Mouse (Mus musculus) liver, adult 2 months (tissue): Measurements from ENCODE around the gene Gm10490. TPM values are rescaled to one million over a fixed set of nuclear protein-coding genes. Genes with fewer than 3 reads are reported as not detected.

Source experiments
- DNase-seq: peaks from one replicate; pipeline ENCODE4 v3.0.0-alpha.2; 2011; ENCODE audit warnings: low read depth, low spot score; ENCODE audit errors: extremely low read depth
- H3K27ac ChIP-seq: fragments of 200-500 bp; replicated peaks from 2 replicates; pipeline ENCODE4 v1.5.1; 2012; ENCODE audit warnings: low read depth, mild to moderate bottlenecking, control low read depth, inconsistent platforms, low read length; ENCODE audit not compliant: insufficient read depth
- H3K27me3 ChIP-seq: fragments of 200-500 bp; 2 replicates; pipeline ENCODE4 v1.6.1; 2012; ENCODE audit warnings: mild to moderate bottlenecking, moderate library complexity, low read length, inconsistent platforms; ENCODE audit not compliant: control insufficient read depth, insufficient read depth
- H3K36me3 ChIP-seq: fragments of 200-500 bp; 2 replicates; pipeline ENCODE4 v1.6.1; 2012; ENCODE audit warnings: low read length, inconsistent platforms; ENCODE audit not compliant: control insufficient read depth, insufficient read depth
- H3K4me1 ChIP-seq: fragments of 200-500 bp; 2 replicates; pipeline ENCODE4 v1.6.1; 2011; ENCODE audit warnings: low read length; ENCODE audit not compliant: control insufficient read depth, insufficient read depth
- H3K4me3 ChIP-seq: fragments of 200-500 bp; 2 replicates; pipeline ENCODE4 v1.5.1; 2011; ENCODE audit warnings: low read depth, mild to moderate bottlenecking, control low read depth, low read length, moderate library complexity; ENCODE audit not compliant: insufficient read depth
- H3K79me2 ChIP-seq: fragments of 200-500 bp; 2 replicates; pipeline ENCODE4 v1.6.1; 2012; ENCODE audit warnings: inconsistent platforms, mild to moderate bottlenecking, low read length, moderate library complexity; ENCODE audit not compliant: control insufficient read depth, insufficient read depth
- H3K9ac ChIP-seq: fragments of 200-500 bp; 2 replicates; pipeline ENCODE4 v1.6.1; 2012; ENCODE audit warnings: low read depth, mild to moderate bottlenecking, control low read depth, inconsistent platforms, low read length
- CTCF ChIP-seq: fragments of 200-500 bp; IDR thresholded peaks from 2 replicates; pipeline ENCODE4 v1.5.1; 2011; ENCODE audit warnings: low read depth, low read length, control low read depth
- POLR2A ChIP-seq: fragments of 200-500 bp; IDR thresholded peaks from 2 replicates; pipeline ENCODE4 v1.6.1; 2011; ENCODE audit warnings: low read length, control low read depth; ENCODE audit not compliant: insufficient read depth; ENCODE audit errors: extremely low read depth
- whole genome bisulfite sequencing: fragments of 180-500 bp; shearing (Covaris S2); methylation state at CpG from one replicate; pipeline ENCODE4 v1.1.7; 2018; 5-methylcytosine and 5-hydroxymethylcytosine counted together
- polyA plus RNA-seq: library from polyadenylated mRNA; depleted of rRNA; stranded (reverse); fragments of >200 nt; gene quantifications from 2 replicates; pipeline ENCODE4 v1.2.3, GENCODE M21; 2012
- total RNA-seq: library from RNA; depleted of rRNA; stranded (reverse); fragments of >200 nt; gene quantifications from 2 replicates; pipeline ENCODE4 v1.2.3, GENCODE M21; 2014

The Gm10490 gene
- total and polyA plus RNA-seq, 2 experiments = not detected

GRCm38 (mm10) chrX:7868506-7868905 is 40.8 kb upstream of the Gm10490 start:
- Histone ChIP-seq H3K9ac (no peak overlapping the region), H3K27me3 (no peaks in the 10 kb centered on the region), H3K36me3 (peaks cover 16% of the 10 kb centered on the region), H3K4me1 (no peaks in the 10 kb centered on the region), H3K27ac (no peak overlapping the region), H3K79me2 (no peaks in the 10 kb centered on the region; the same call in 1 of the 2 replicates), H3K4me3 (no peak overlapping the region)
- whole genome bisulfite sequencing = 78% methylated on average over 2 of the region's 2 CpGs
- no peak for TF ChIP-seq CTCF
- no peak for TF ChIP-seq POLR2A
- no peak for DNase-seq

GRCm38 (mm10) chrX:7869826-7870225 is 39.5 kb upstream of the Gm10490 start:
- Histone ChIP-seq H3K27me3 (no peaks in the 10 kb centered on the region), H3K4me3 (no peak overlapping the region), H3K4me1 (no peaks in the 10 kb centered on the region), H3K79me2 (no peaks in the 10 kb centered on the region), H3K27ac (no peak overlapping the region), H3K36me3 (peaks cover 16% of the 10 kb centered on the region), H3K9ac (no peak overlapping the region)
- DNase-seq = no peak
- WGBS = 77% methylated on average over 3 of the region's 3 CpGs
- no peak for TF ChIP-seq CTCF

- under 1% methylated on average over 14 of the region's 38 CpGs for WGBS
- H3K9ac ChIP-seq = peak within 1 kb of the TSS; percentile 68
- peak; percentile 89 for DNase-seq
- H3K27me3 ChIP-seq = no peaks in the 10 kb centered on the region
- peak within 1 kb of the TSS; percentile 38 for H3K27ac ChIP-seq
- peak within 1 kb of the TSS; percentile 62; the same call in 1 of the 2 replicates for H3K4me3 ChIP-seq
- TF ChIP-seq CTCF (no peak), POLR2A (no peak)
- H3K4me1 ChIP-seq = no peaks in the 10 kb centered on the region
- peaks cover 3% of the 10 kb centered on the region; the same call in 1 of the 2 replicates for H3K36me3 ChIP-seq
- H3K79me2 ChIP-seq = no peaks in the 10 kb centered on the region
Measured at GRCm38 (mm10) chrX:7878007-7878419, 31.3 kb upstream of the Gm10490 start, which contains the start of gene Pim2. Gene Pim2, plus strand, starts transcription at chrX:7878262.

DNA sequence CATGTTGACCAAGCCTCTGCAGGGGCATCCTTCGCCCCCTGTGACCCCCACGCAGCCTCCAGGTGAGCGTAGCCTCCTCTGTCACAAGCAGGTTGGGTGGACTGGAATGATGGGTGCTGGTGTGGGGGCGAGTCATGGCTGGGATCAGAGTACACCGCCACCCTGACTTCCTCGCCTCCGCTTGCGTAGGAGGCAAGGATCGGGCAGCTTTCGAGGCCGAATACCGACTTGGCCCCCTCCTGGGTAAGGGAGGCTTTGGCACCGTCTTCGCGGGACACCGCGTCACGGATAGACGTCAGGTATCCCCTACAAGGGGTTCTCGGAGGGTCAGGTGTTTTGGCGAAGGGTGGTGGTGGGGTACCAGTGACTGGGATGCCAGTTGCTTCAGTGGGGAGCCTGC is 30.8 kb upstream of the Gm10490 start:
- Histone ChIP-seq H3K27me3 (no peaks in the 10 kb centered on the region), H3K36me3 (no peaks in the 10 kb centered on the region; the same call in 1 of the 2 replicates), H3K27ac (no peak overlapping the region; the same call in 1 of the 2 replicates), H3K9ac (peak overlapping the region; percentile 68), H3K79me2 (no peaks in the 10 kb centered on the region), H3K4me1 (no peaks in the 10 kb centered on the region), H3K4me3 (peak overlapping the region; percentile 62; the same call in 1 of the 2 replicates)
- DNase-seq = no peak
- WGBS = under 1% methylated on average over 21 of the region's 21 CpGs
- TF ChIP-seq POLR2A (no peak), CTCF (no peak)

DNA sequence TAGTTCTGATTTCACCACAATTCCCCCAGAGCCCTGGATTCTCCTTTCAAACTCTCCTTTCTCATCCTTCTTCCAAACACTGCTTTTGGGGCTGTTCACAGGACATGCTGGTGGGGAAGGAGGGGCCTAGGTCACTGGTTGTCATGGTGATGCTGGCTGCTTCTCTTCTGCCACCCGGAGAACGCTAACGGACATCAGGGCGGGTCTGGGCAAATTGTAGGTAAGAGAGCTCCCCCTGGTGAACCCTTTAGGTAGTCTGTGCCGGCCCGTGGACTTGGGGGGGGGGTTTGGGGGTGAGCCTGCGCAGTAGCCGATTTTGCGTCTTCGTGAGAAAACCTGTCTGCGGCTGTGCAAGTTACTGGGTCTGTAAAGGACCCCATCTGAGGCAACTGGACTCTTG is 29.5 kb upstream of the Gm10490 start:
- no peak overlapping the region for H3K27ac ChIP-seq
- no peaks in the 10 kb centered on the region; the same call in 1 of the 2 replicates for H3K36me3 ChIP-seq
- 0 out of 2 replicates have a peak overlapping the region, but pooled peaks have one; percentile 28 for H3K9ac ChIP-seq
- DNase-seq = peak; percentile 61
- no peaks in the 10 kb centered on the region for H3K27me3 ChIP-seq
- TF ChIP-seq CTCF = peak; percentile 57
- TF ChIP-seq POLR2A = no peak
- H3K4me3 ChIP-seq = no peak overlapping the region
- H3K79me2 ChIP-seq = peaks cover 5% of the 10 kb centered on the region; the same call in 1 of the 2 replicates
- 2% methylated on average over 11 of the region's 11 CpGs for WGBS
- H3K4me1 ChIP-seq = no peaks in the 10 kb centered on the region

DNA sequence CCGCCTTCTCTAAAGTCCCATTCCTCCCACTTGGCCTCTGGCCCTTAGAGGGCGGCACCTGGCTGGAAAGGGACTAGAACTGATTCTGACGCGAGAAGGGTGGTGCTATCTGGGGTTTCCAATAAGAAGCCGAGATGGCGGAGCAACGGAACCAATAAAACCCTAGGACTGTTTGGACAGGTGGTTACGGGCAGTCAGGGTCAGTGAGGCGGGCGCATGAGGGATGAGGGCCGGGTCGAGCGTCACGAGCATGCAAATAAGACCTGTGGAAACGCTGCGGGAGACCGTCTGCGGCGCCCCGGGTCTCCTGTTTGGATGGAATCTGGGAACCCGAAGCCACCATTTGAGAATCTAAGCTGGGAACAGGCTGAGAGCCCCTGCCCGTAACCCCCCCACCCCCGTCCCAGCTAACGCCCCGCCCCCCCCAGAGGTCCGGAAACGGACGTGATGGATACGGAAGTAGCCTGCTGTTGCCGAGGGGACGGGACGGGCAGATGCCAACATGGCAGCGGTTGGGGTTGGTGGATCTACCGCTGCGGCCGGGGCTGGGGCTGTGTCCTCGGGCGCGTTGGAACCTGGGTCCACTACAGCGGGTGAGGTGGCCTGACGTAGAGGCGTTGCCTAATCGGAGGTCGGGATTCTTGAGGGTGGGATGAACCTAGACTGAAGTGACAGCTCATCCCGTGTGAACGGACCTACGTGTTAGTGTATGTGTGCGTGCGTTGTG is 25.3 kb upstream of the Gm10490 start, which contains the start of gene Slc35a2:
Gene Slc35a2 (plus strand): TSS at position 188 of the 727 bp plus-strand sequence.
- H3K27me3 ChIP-seq = no peaks in the 10 kb centered on the region
- H3K4me3 ChIP-seq = peak within 1 kb of the TSS; percentile 88
- peaks cover 6% of the 10 kb centered on the region; the same call in 1 of the 2 replicates for H3K79me2 ChIP-seq
- H3K9ac ChIP-seq = peak within 1 kb of the TSS; percentile 72
- H3K36me3 ChIP-seq = peaks cover 1% of the 10 kb centered on the region; the same call in 1 of the 2 replicates
- under 1% methylated on average over 46 of the region's 49 CpGs for WGBS
- no peak for TF ChIP-seq CTCF
- TF ChIP-seq POLR2A = peak; percentile 35; the same call in 1 of the 2 replicates
- DNase-seq = peak; percentile 93
- no peaks in the 10 kb centered on the region for H3K4me1 ChIP-seq
- H3K27ac ChIP-seq = peak within 1 kb of the TSS; percentile 84
